Mouse (Mus musculus): ENCODE measurements at regions not wholly inside any gene's neighbourhood (a gene's known extent, or its start where the extent isn't known, plus 50 kb on each side); places are given as distances from the start of the nearest gene placed in this dataset.
"Not testable (repeated sequence)": the region's sequence is repeated elsewhere in the genome, so short reads cannot be mapped to it uniquely, and the experiment has no call there.

DNA sequence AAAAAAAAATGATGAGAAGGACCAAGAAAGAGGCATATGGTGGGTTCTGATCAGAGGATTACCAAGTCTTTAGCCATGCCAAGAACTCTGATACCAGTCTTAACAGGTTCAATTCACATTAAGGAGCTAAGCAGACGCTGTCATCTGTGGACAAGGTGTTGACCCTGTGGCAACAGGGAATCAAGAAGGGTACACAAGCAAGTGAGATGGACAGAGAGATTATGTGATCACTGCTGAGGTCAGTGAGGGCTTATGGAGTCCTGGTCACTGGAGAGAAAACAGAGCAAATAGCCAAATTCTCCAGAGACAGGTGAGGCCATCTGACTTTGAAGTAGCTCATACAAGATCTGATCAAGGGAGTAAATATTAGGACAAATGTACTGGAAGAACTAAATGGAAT is 289.1 kb upstream of the B3galt2 start:
- no peaks in the 10 kb centered on the region for H3K36me3 ChIP-seq (ENCODE audit: control insufficient read depth, insufficient read depth, low read length)
- no peaks in the 10 kb centered on the region for H3K4me1 ChIP-seq (replicated peaks; ENCODE audit: control insufficient read depth, insufficient read depth, low read length)
- no peaks in the 10 kb centered on the region for H3K27me3 ChIP-seq (ENCODE audit: control insufficient read depth, insufficient read depth, low read length)
- no peak for DNase-seq
- TF ChIP-seq CTCF (IDR thresholded peaks at IDR 0.05; ENCODE audit: borderline replicate concordance, control insufficient read depth, extremely low read depth, insufficient read depth, low read length, poor library complexity) (no peak), POLR2A (IDR thresholded peaks at IDR 0.05; ENCODE audit: control insufficient read depth, extremely low read depth, insufficient read depth, low read length, poor library complexity) (no peak)
- 89% methylated on average over 1 of the region's 1 CpGs for WGBS
- H3K27ac ChIP-seq (ENCODE audit: control insufficient read depth, insufficient read depth, low read length), result no peak overlapping the region
- no peak overlapping the region for H3K4me3 ChIP-seq (ENCODE audit: control insufficient read depth, insufficient read depth, low read length)

GRCm38 (mm10) chr1:143360256-143360655 is 280.2 kb upstream of the B3galt2 start:
- H3K4me3 ChIP-seq (ENCODE audit: control insufficient read depth, insufficient read depth, low read length); H3K27ac ChIP-seq (ENCODE audit: control insufficient read depth, insufficient read depth, low read length); H3K4me1 ChIP-seq (replicated peaks; ENCODE audit: control insufficient read depth, insufficient read depth, low read length); DNase-seq; H3K27me3 ChIP-seq (ENCODE audit: control insufficient read depth, insufficient read depth, low read length); H3K36me3 ChIP-seq (ENCODE audit: control insufficient read depth, insufficient read depth, low read length): not testable (repeated sequence)

DNA sequence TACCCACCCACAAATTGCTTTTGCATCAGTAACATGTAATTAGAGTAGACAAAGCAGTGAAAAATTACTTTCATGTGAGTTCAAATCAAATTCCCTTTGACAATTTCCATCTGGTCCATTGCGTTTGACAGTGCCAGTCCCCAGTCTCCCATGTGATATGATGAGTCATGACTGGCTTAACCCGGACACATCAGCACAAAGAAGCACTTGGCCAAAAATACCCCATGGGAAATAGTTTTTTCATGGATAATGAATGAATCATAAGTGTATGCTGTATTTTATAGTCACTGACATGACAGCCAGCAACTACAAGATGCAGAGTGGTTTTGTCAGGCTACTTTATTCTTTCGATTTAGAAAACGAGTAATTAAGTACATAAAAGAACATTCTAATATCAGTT is 248.6 kb upstream of the B3galt2 start:
- TF ChIP-seq CTCF (IDR thresholded peaks at IDR 0.05; ENCODE audit: borderline replicate concordance, control insufficient read depth, extremely low read depth, insufficient read depth, low read length, poor library complexity), result no peak
- no peak for TF ChIP-seq POLR2A (IDR thresholded peaks at IDR 0.05; ENCODE audit: control insufficient read depth, extremely low read depth, insufficient read depth, low read length, poor library complexity)
- Histone ChIP-seq H3K27me3 (ENCODE audit: control insufficient read depth, insufficient read depth, low read length) (no peaks in the 10 kb centered on the region), H3K4me1 (replicated peaks; ENCODE audit: control insufficient read depth, insufficient read depth, low read length) (no peaks in the 10 kb centered on the region), H3K27ac (ENCODE audit: control insufficient read depth, insufficient read depth, low read length) (no peak overlapping the region), H3K4me3 (ENCODE audit: control insufficient read depth, insufficient read depth, low read length) (no peak overlapping the region), H3K36me3 (ENCODE audit: control insufficient read depth, insufficient read depth, low read length) (no peaks in the 10 kb centered on the region)
- WGBS, result 93% methylated on average over 4 of the region's 4 CpGs
- DNase-seq, result no peak
